Mouse (Mus musculus): ENCODE measurements at regions not wholly inside any gene's neighbourhood (a gene's known extent, or its start where the extent isn't known, plus 50 kb on each side); places are given as distances from the start of the nearest gene placed in this dataset.

GRCm38 (mm10) chr13:37619841-37620725, 158.1 kb upstream of the Rreb1 start:
- peak; percentile 62 for DNase-seq (ENCODE audit: low read depth)

DNA sequence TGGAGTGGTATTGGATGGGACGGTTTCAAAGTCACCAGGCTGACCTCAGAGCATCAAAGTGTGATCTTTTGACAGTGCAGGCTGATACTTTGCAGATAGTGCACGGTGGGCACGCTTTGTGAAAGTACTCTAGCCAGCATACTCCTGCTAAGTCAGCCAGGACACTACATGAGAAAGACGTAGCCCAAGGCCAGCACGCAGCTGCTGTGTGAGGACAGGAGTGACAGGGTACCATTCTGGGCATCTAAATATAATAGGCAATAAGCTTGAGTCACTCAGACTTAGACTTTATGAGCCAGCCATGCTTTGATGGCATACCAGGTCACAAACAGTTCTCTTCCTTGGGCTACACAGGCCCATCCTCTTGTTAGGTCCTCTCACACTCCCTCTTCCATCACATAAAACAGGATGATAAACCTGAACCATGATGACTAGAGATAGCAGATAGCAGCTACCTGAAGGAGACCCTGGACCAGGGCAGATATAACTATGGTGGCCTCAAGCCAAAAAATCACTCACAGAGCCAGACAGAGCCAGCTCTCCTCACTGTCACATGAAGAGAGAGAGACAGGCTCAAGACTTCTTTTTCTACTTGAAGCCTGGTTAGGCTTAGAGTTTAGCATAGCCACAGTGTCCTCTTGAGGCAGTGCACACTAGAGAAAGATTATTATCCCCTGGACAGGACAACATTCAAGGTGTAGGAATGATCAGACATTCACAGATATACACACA, 156.7 kb upstream of the Rreb1 start:
- no peak for DNase-seq (ENCODE audit: low read depth)

- no peak for DNase-seq (ENCODE audit: low read depth)
Measured at GRCm38 (mm10) chr13:37622366-37623088, 155.7 kb upstream of the Rreb1 start.

DNA sequence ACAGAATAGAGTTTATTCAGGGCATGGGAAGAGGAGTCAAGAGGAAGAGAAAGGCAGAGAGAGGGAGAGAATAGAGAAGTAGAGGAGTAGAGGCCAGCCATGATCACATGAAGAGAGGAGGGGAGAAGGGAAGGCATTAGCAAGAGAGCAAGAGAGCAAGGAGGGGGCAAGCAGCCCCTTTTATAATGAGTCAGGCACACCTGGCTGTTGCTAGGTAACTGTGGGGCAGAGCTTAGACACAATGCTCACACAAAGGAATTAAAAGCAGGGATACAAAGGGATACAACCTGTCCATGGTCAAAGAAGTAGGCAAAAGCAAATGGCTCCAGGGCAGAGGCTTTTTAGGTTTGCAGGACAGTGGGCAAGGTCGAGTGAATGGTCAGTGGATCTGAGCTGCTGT, 153.5 kb upstream of the Rreb1 start:
- DNase-seq (ENCODE audit: low read depth) = no peak

- no peak for DNase-seq (ENCODE audit: low read depth)
Measured at GRCm38 (mm10) chr13:37625532-37626235, 152.5 kb upstream of the Rreb1 start.

DNA sequence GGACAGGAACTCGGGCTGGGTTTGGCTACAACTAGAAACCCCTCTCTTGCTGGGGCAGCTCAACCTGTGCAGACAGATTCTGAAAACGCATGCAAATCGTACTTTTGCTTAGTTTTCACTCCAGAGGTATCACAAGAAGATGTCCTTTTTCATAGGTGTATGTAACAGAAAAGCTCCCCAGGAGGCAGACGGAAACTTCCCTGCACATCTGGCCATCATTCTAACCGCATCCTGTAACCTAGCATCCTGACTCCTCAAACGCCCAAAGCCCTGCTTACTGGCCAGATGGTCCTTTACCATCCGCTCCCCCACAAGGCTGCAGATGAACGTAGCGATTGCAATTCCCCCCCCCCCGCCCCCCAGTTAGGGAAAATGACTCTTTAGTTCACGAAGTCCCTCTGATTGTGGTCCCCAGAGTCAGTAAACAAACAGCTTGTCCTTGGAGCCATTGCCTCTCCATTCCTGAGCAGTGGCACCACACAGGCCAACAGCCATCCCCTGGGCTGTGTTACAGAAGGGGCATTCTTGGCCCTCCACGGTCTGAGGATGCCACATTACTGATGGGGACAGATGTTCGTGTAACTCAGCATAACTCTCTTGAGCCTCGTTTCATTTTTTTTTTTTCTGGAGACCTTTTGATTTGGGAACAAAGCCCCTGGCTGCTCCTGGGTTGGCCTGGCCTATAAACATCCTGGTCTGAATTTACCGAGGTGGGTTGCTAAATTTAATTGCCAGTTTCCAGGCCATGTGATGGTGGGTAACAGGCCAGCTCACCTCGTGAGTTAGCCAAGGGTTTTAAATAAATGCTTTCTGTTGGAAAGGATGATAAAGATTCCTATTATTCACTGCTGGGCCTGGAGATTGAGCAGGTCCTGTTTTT, 149.6 kb upstream of the Rreb1 start:
- peak; percentile 53 for DNase-seq (ENCODE audit: low read depth)

DNA sequence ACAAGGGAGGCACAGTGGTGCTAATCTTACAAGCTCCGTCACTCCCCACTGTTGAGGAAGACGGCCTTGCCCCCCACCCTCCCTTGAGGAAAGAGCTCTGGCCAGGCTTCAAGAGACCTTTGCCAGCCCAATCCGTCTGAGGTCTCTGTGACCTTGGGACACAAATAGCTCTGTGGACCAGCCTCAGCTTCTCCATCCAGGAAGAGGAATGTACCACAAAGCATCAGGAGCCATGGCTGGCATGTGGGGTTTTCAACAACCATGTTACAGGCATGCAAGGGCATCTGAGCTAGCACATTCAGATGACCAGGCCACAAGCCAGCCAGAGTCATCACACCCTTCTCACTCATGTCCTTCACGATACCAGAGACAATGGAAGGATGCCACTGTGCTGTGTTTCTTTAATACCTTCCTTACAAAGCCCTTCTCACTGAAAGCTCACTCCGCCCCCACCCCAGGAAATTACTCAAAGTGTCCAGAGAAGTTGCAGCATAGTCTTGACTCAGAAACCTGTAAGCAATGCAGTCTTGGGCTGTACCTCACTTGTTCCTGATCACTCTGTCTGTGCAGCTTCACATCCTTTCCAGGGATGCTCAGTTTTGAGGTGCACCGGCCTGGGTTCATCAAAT, 148.8 kb upstream of the Rreb1 start:
- DNase-seq (ENCODE audit: low read depth) = no peak

DNA sequence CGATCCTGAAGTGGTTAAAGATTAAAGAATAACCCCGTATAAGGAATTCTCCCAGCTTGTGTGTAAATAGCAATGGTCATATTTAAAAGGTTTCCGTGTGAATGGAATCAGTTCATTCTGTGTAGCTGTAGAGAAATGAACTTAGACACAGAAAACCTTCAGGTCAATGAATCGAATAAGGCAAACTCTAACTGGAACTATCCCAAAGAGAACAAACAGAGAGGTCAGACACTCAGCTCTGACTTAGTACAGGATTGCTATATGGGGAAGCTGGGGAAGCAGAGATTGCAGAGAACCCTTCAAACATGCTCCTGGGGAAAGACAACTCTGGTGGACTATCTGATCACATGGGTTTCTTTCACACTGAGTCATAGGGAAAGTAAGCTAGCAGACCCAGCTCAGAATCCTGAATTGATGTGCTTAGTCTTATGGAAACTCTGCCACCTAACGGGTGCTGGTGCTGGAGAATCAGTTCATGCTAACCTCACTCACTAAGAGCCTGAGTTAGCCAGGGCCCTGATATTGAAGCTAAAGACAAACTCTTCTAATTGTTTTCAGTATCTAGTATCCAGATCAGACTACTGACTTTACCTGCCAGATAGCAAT, 145.3 kb upstream of the Rreb1 start:
- DNase-seq (ENCODE audit: low read depth) = no peak

DNA sequence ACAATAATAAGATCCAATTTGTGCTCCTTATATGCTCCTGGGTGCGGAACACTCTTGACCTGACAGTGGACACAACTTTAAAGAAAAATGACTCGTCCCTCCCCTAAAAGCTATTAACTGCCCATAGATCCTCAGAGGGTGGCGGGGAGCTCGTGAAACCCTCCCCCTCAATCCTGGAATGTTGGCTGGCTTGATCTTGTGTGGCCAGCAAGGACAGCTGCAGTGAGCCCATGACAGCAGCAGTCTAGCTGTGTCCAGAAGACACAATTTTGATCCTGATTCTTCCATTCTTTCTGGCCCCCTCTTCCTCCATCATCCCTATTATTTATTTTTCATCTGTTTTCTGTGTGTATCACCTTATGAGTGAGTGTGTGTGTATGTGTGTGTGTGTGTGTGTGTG, 141.8 kb upstream of the Rreb1 start:
- no peak for DNase-seq (ENCODE audit: low read depth)

DNA sequence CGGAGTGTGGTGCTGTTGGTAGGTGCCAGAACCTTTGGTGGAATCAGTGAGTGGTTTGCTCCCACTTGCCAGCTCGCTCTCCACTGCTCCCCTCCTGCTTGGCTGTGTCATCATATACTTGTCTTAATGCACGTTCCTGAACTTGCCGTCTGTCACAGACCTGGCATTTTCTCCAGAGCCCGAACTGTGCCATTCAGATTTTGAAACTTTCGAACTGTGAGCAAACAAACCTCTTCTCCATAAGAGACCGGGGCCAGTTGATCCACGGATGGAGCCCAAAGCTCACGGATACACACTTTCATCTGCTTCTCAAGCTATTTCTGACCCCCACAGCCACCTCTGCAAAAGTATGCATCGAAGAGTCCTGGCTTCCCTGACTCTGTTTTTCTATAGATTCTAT, 141.0 kb upstream of the Rreb1 start:
- no peak for DNase-seq (ENCODE audit: low read depth)

- DNase-seq (ENCODE audit: low read depth) = no peak
Measured at GRCm38 (mm10) chr13:37638071-37638511, 140.1 kb upstream of the Rreb1 start.

- no peak for DNase-seq (ENCODE audit: low read depth)
Measured at GRCm38 (mm10) chr13:37642410-37643093, 135.6 kb upstream of the Rreb1 start.

GRCm38 (mm10) chr13:37644751-37645181, 133.4 kb upstream of the Rreb1 start:
- DNase-seq (ENCODE audit: low read depth) = no peak

DNA sequence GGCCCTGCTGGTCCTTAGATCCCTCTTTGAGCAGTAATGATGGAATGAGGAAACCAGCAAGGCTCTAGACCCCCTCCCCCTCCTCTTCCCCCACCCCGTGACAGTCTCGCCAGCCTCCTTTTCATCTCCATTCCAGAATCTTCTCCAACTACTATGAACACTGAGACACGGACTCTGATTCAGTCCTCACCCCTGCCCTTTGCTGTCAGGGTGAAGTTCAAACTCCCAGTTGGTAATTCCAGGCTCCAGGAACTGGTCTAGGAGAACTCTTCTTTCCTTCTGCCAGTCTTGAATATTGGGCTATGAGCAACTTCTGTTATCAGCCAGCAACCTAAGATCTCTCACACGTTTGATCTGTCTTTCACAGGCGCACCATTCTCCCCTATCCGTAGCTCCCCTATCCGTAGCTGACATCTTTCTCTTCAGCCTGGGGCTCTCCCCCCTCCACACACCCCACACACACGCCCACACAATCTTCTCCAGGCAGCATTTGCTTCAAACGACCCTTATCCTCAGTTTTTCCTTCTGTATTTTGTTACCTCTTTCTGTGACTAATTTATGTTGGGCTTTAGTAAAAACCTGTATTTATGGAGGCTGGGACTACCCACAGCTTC, 128.6 kb upstream of the Rreb1 start:
- DNase-seq (ENCODE audit: low read depth) = no peak

- no peak for DNase-seq (ENCODE audit: low read depth)
Measured at GRCm38 (mm10) chr13:37651221-37651946, 126.8 kb upstream of the Rreb1 start.

DNA sequence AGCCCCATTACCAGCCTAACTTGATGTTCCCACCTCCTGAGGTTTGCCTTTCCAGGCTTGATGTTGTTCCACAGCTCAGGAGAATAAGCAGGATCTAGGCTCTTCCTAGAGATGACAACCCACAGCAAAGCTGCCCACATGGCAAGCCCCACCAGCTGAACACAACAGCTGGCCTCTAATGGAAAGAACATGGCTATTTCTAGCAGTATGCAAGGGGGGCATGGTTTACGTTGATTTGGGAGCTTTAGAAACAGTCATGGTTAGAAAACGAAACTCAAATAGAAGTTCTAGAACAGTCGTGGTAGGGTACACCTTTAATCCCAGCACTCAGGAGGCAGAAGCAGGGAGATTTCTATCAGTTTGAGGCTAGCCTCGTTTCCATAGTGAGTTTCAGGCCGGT, 123.5 kb upstream of the Rreb1 start:
- no peak for DNase-seq (ENCODE audit: low read depth)

- DNase-seq (ENCODE audit: low read depth) = peak; percentile 48
Measured at GRCm38 (mm10) chr13:37657248-37657647, 121.0 kb upstream of the Rreb1 start.

- DNase-seq (ENCODE audit: low read depth) = peak; percentile 53
Measured at GRCm38 (mm10) chr13:37658034-37658433, 120.2 kb upstream of the Rreb1 start.

All from naive thymus-derived CD4-positive, alpha-beta T cell, adult 2 months (primary cell).